Mouse (Mus musculus): ENCODE results near the gene Swap70. TPM values are rescaled to one million over a fixed set of nuclear protein-coding genes. Genes with fewer than 3 reads are reported as not detected.

Swap70 gene
- polyA plus RNA-seq, 1 experiment, result 9.7 TPM

- no peaks in the 10 kb centered on the region for H3K27me3 ChIP-seq (ENCODE audit: control insufficient read depth, insufficient read depth, low read length)
- no peak overlapping the region for H3K4me3 ChIP-seq (ENCODE audit: low read depth, low read length)
- H3K4me1 ChIP-seq (ENCODE audit: control insufficient read depth, insufficient read depth, insufficient read length, low read length), result no peaks in the 10 kb centered on the region
- WGBS, result 91% methylated on average over 7 of the region's 7 CpGs
- no peak overlapping the region for H3K27ac ChIP-seq (ENCODE audit: insufficient read depth, low read depth, low read length)
- no peaks in the 10 kb centered on the region for H3K36me3 ChIP-seq (ENCODE audit: control insufficient read depth, insufficient read depth, low read length)
- no peak for TF ChIP-seq CTCF (IDR thresholded peaks at IDR 0.05; ENCODE audit: extremely low read depth, insufficient read length, insufficient replicate concordance, low read depth, low read length)
Observed at GRCm38 (mm10) chr7:110197176-110197575, 24.3 kb upstream of the Swap70 start.

- H3K36me3 ChIP-seq (ENCODE audit: control insufficient read depth, insufficient read depth, low read length), result no peaks in the 10 kb centered on the region
- no peak for TF ChIP-seq POLR2A (IDR thresholded peaks at IDR 0.05; ENCODE audit: low read depth, low read length)
- no peak for TF ChIP-seq CTCF (IDR thresholded peaks at IDR 0.05; ENCODE audit: extremely low read depth, insufficient read length, insufficient replicate concordance, low read depth, low read length)
- H3K27ac ChIP-seq (ENCODE audit: insufficient read depth, low read depth, low read length), result no peak overlapping the region
- H3K4me3 ChIP-seq (ENCODE audit: low read depth, low read length), result no peak overlapping the region
- WGBS, result 94% methylated on average over 6 of the region's 6 CpGs
- H3K4me1 ChIP-seq (ENCODE audit: control insufficient read depth, insufficient read depth, insufficient read length, low read length), result no peaks in the 10 kb centered on the region
- no peaks in the 10 kb centered on the region for H3K27me3 ChIP-seq (ENCODE audit: control insufficient read depth, insufficient read depth, low read length)
Observed at GRCm38 (mm10) chr7:110201933-110202332, 19.6 kb upstream of the Swap70 start.

- 81% methylated on average over 4 of the region's 4 CpGs for WGBS
- Histone ChIP-seq H3K27ac (ENCODE audit: insufficient read depth, low read depth, low read length) (no peak overlapping the region), H3K27me3 (ENCODE audit: control insufficient read depth, insufficient read depth, low read length) (no peaks in the 10 kb centered on the region), H3K36me3 (ENCODE audit: control insufficient read depth, insufficient read depth, low read length) (no peaks in the 10 kb centered on the region), H3K4me3 (ENCODE audit: low read depth, low read length) (no peak overlapping the region), H3K4me1 (ENCODE audit: control insufficient read depth, insufficient read depth, insufficient read length, low read length) (no peaks in the 10 kb centered on the region)
- TF ChIP-seq POLR2A (IDR thresholded peaks at IDR 0.05; ENCODE audit: low read depth, low read length), result no peak
- TF ChIP-seq CTCF (IDR thresholded peaks at IDR 0.05; ENCODE audit: extremely low read depth, insufficient read length, insufficient replicate concordance, low read depth, low read length), result no peak
Observed at GRCm38 (mm10) chr7:110204208-110204607, 17.3 kb upstream of the Swap70 start.

- 84% methylated on average over 6 of the region's 6 CpGs for WGBS
- no peaks in the 10 kb centered on the region for H3K27me3 ChIP-seq (ENCODE audit: control insufficient read depth, insufficient read depth, low read length)
- H3K4me3 ChIP-seq (ENCODE audit: low read depth, low read length), result no peak overlapping the region
- no peaks in the 10 kb centered on the region for H3K4me1 ChIP-seq (ENCODE audit: control insufficient read depth, insufficient read depth, insufficient read length, low read length)
- H3K36me3 ChIP-seq (ENCODE audit: control insufficient read depth, insufficient read depth, low read length), result no peaks in the 10 kb centered on the region
- no peak overlapping the region for H3K27ac ChIP-seq (ENCODE audit: insufficient read depth, low read depth, low read length)
- TF ChIP-seq POLR2A (IDR thresholded peaks at IDR 0.05; ENCODE audit: low read depth, low read length) (no peak), CTCF (IDR thresholded peaks at IDR 0.05; ENCODE audit: extremely low read depth, insufficient read length, insufficient replicate concordance, low read depth, low read length) (no peak)
Observed at GRCm38 (mm10) chr7:110208341-110208740, 13.2 kb upstream of the Swap70 start.

- WGBS, result 89% methylated on average over 6 of the region's 6 CpGs
- TF ChIP-seq POLR2A (IDR thresholded peaks at IDR 0.05; ENCODE audit: low read depth, low read length), result no peak
- TF ChIP-seq CTCF (IDR thresholded peaks at IDR 0.05; ENCODE audit: extremely low read depth, insufficient read length, insufficient replicate concordance, low read depth, low read length), result no peak
Observed at GRCm38 (mm10) chr7:110209422-110209821, 12.1 kb upstream of the Swap70 start.

GRCm38 (mm10) chr7:110211025-110211424 lies 10.5 kb upstream of the Swap70 start:
- Histone ChIP-seq H3K4me1 (ENCODE audit: control insufficient read depth, insufficient read depth, insufficient read length, low read length) (no peaks in the 10 kb centered on the region), H3K4me3 (ENCODE audit: low read depth, low read length) (no peak overlapping the region), H3K27ac (ENCODE audit: insufficient read depth, low read depth, low read length) (no peak overlapping the region), H3K36me3 (ENCODE audit: control insufficient read depth, insufficient read depth, low read length) (no peaks in the 10 kb centered on the region), H3K27me3 (ENCODE audit: control insufficient read depth, insufficient read depth, low read length) (no peaks in the 10 kb centered on the region)
- TF ChIP-seq POLR2A (IDR thresholded peaks at IDR 0.05; ENCODE audit: low read depth, low read length) (no peak), CTCF (IDR thresholded peaks at IDR 0.05; ENCODE audit: extremely low read depth, insufficient read length, insufficient replicate concordance, low read depth, low read length) (no peak)
- 24% methylated on average over 3 of the region's 3 CpGs for WGBS

More at GRCm38 (mm10) chr7:110209422-110209821, 12.1 kb upstream of the Swap70 start:
- no peaks in the 10 kb centered on the region for H3K36me3 ChIP-seq (ENCODE audit: control insufficient read depth, insufficient read depth, low read length)
- no peaks in the 10 kb centered on the region for H3K27me3 ChIP-seq (ENCODE audit: control insufficient read depth, insufficient read depth, low read length)
- H3K4me3 ChIP-seq (ENCODE audit: low read depth, low read length), result no peak overlapping the region
- no peak overlapping the region for H3K27ac ChIP-seq (ENCODE audit: insufficient read depth, low read depth, low read length)
- no peaks in the 10 kb centered on the region for H3K4me1 ChIP-seq (ENCODE audit: control insufficient read depth, insufficient read depth, insufficient read length, low read length)

- Histone ChIP-seq H3K4me1 (ENCODE audit: control insufficient read depth, insufficient read depth, insufficient read length, low read length) (no peaks in the 10 kb centered on the region), H3K27me3 (ENCODE audit: control insufficient read depth, insufficient read depth, low read length) (no peaks in the 10 kb centered on the region), H3K27ac (ENCODE audit: insufficient read depth, low read depth, low read length) (no peak overlapping the region), H3K36me3 (ENCODE audit: control insufficient read depth, insufficient read depth, low read length) (no peaks in the 10 kb centered on the region), H3K4me3 (ENCODE audit: low read depth, low read length) (no peak overlapping the region)
- no peak for TF ChIP-seq POLR2A (IDR thresholded peaks at IDR 0.05; ENCODE audit: low read depth, low read length)
- no peak for TF ChIP-seq CTCF (IDR thresholded peaks at IDR 0.05; ENCODE audit: extremely low read depth, insufficient read length, insufficient replicate concordance, low read depth, low read length)
- 81% methylated on average over 3 of the region's 3 CpGs for WGBS
Observed at GRCm38 (mm10) chr7:110214882-110215281, 6.6 kb upstream of the Swap70 start.

All from small intestine, adult 2 months (tissue).